Mouse (Mus musculus) midbrain, embryonic 15.5 days (tissue): ENCODE data around the gene Mesp1. TPM values are rescaled to one million over a fixed set of nuclear protein-coding genes. Genes with fewer than 3 reads are reported as not detected.

ENCODE experiments used
- ATAC-seq: fragments of 200-750 bp; cut with Nextera tagmentation; replicated peaks from 2 replicates; pipeline ENCODE4 v1.8.0; 2017; ENCODE audit warnings: moderate TSS enrichment
- H3K27ac ChIP-seq: fragments of 300-500 bp; sonication (generic); 2 replicates; pipeline ENCODE4 v1.5.1; 2015; ENCODE audit warnings: mild to moderate bottlenecking, inconsistent platforms
- H3K27me3 ChIP-seq: fragments of 300-500 bp; sonication (generic); replicated peaks from 2 replicates; pipeline ENCODE4 v1.6.1; 2015; ENCODE audit warnings: inconsistent platforms
- H3K36me3 ChIP-seq: fragments of 300-500 bp; sonication (generic); replicated peaks from 2 replicates; pipeline ENCODE4 v1.6.1; 2015; ENCODE audit warnings: inconsistent platforms
- H3K4me1 ChIP-seq: fragments of 300-500 bp; sonication (generic); 2 replicates; pipeline ENCODE4 v1.6.1; 2015; ENCODE audit warnings: inconsistent platforms
- H3K4me2 ChIP-seq: fragments of 300-500 bp; sonication (generic); 2 replicates; pipeline ENCODE4 v1.6.1; 2015; ENCODE audit warnings: inconsistent platforms, mild to moderate bottlenecking, moderate library complexity
- H3K4me3 ChIP-seq: fragments of 300-500 bp; sonication (generic); 2 replicates; pipeline ENCODE4 v1.5.1; 2015; ENCODE audit warnings: mild to moderate bottlenecking, inconsistent platforms
- H3K9ac ChIP-seq: fragments of 300-500 bp; sonication (generic); 2 replicates; pipeline ENCODE4 v1.6.1; 2015; ENCODE audit warnings: mild to moderate bottlenecking, inconsistent platforms
- H3K9me3 ChIP-seq: fragments of 300-500 bp; sonication (generic); 2 replicates; pipeline ENCODE4 v1.6.1; 2016; ENCODE audit warnings: inconsistent platforms
- WGBS: fragments of 180-500 bp; shearing (Covaris S2); methylation state at CpG from one replicate; pipeline ENCODE4 v1.1.7; 2015; ENCODE audit warnings: mixed read lengths; 5-methylcytosine and 5-hydroxymethylcytosine counted together
- polyA plus RNA-seq: library from polyadenylated mRNA; unstranded; fragments of >200 nt; fragmentation: Nextera tagmentation; extraction: Ambion mirVana; gene quantifications from 2 replicates; pipeline ENCODE4 v1.2.1, GENCODE M21; 2015

Gene Mesp1
- polyA plus RNA-seq: not detected in 2 replicates

- Histone ChIP-seq H3K27ac (no peak within 1 kb of the TSS), H3K36me3 (no peaks in the 10 kb centered on the region), H3K9ac (peak within 1 kb of the TSS; percentile 43), H3K4me1 (peaks cover 14% of the 10 kb centered on the region), H3K4me3 (peak within 1 kb of the TSS; percentile 51), H3K9me3 (no peaks in the 10 kb centered on the region), H3K27me3 (peaks cover 42% of the 10 kb centered on the region), H3K4me2 (peak within 1 kb of the TSS; percentile 87)
- ATAC-seq: no peak
- 80% methylated on average over 6 of the region's 6 CpGs for whole genome bisulfite sequencing
These were observed at the start of gene Mesp1 for GRCm38 (mm10) chr7:79793688-79794087. Gene Mesp1 (minus strand): TSS chr7:79793788.

- no peak overlapping the region for H3K4me2 ChIP-seq
- H3K9ac ChIP-seq: no peak overlapping the region
- no peak overlapping the region for H3K27ac ChIP-seq
- peaks cover under 1% of the 10 kb centered on the region; the same call in 1 of the 2 replicates for H3K27me3 ChIP-seq
- H3K36me3 ChIP-seq: no peaks in the 10 kb centered on the region
- no peak overlapping the region for H3K4me3 ChIP-seq
- WGBS: 76% methylated on average over 7 of the region's 7 CpGs
- H3K4me1 ChIP-seq: no peaks in the 10 kb centered on the region
- H3K9me3 ChIP-seq: no peaks in the 10 kb centered on the region
- no peak for ATAC-seq
These were observed 48.6 kb upstream of the Mesp1 start for GRCm38 (mm10) chr7:79842163-79842562.

- WGBS: 81% methylated on average over 2 of the region's 2 CpGs
- no peaks in the 10 kb centered on the region for H3K27me3 ChIP-seq
- ATAC-seq: no peak
These were observed 43.7 kb upstream of the Mesp1 start for GRCm38 (mm10) chr7:79837247-79837646.

GRCm38 (mm10) chr7:79835196-79835595 lies 41.6 kb upstream of the Mesp1 start:
- H3K36me3 ChIP-seq: no peaks in the 10 kb centered on the region
- H3K9ac ChIP-seq: no peak overlapping the region
- H3K27me3 ChIP-seq: no peaks in the 10 kb centered on the region
- H3K27ac ChIP-seq: no peak overlapping the region
- no peaks in the 10 kb centered on the region for H3K9me3 ChIP-seq
- no peaks in the 10 kb centered on the region for H3K4me1 ChIP-seq
- H3K4me3 ChIP-seq: no peak overlapping the region
- ATAC-seq: no peak
- no peak overlapping the region for H3K4me2 ChIP-seq
- 90% methylated on average over 6 of the region's 6 CpGs for WGBS

More at GRCm38 (mm10) chr7:79837247-79837646, 43.7 kb upstream of the Mesp1 start:
- Histone ChIP-seq H3K4me1 (no peaks in the 10 kb centered on the region), H3K27ac (no peak overlapping the region), H3K4me2 (no peak overlapping the region), H3K36me3 (no peaks in the 10 kb centered on the region), H3K4me3 (no peak overlapping the region), H3K9me3 (no peaks in the 10 kb centered on the region), H3K9ac (no peak overlapping the region)

GRCm38 (mm10) chr7:79832980-79833379 lies 39.4 kb upstream of the Mesp1 start:
- Histone ChIP-seq H3K27ac (no peak overlapping the region), H3K4me3 (no peak overlapping the region), H3K27me3 (no peaks in the 10 kb centered on the region), H3K4me2 (no peak overlapping the region), H3K9ac (no peak overlapping the region), H3K36me3 (no peaks in the 10 kb centered on the region), H3K4me1 (no peaks in the 10 kb centered on the region), H3K9me3 (no peaks in the 10 kb centered on the region)
- no peak for ATAC-seq

GRCm38 (mm10) chr7:79831585-79831984 lies 38.0 kb upstream of the Mesp1 start:
- ATAC-seq: no peak
- Histone ChIP-seq H3K27ac (no peak overlapping the region), H3K9me3 (no peaks in the 10 kb centered on the region), H3K4me2 (no peak overlapping the region), H3K36me3 (no peaks in the 10 kb centered on the region), H3K27me3 (no peaks in the 10 kb centered on the region), H3K4me1 (no peaks in the 10 kb centered on the region), H3K4me3 (no peak overlapping the region), H3K9ac (no peak overlapping the region)
- 84% methylated on average over 6 of the region's 6 CpGs for WGBS

GRCm38 (mm10) chr7:79831145-79831544 lies 37.6 kb upstream of the Mesp1 start:
- Histone ChIP-seq H3K4me1 (no peaks in the 10 kb centered on the region), H3K4me2 (no peak overlapping the region), H3K27me3 (no peaks in the 10 kb centered on the region), H3K36me3 (no peaks in the 10 kb centered on the region), H3K27ac (no peak overlapping the region), H3K9ac (no peak overlapping the region), H3K9me3 (no peaks in the 10 kb centered on the region), H3K4me3 (no peak overlapping the region)
- ATAC-seq: no peak
- 75% methylated on average over 6 of the region's 6 CpGs for WGBS

- no peak overlapping the region for H3K27ac ChIP-seq
- H3K4me1 ChIP-seq: no peaks in the 10 kb centered on the region
- H3K9ac ChIP-seq: no peak overlapping the region
- WGBS: 67% methylated on average over 3 of the region's 3 CpGs
- H3K36me3 ChIP-seq: no peaks in the 10 kb centered on the region
- H3K4me2 ChIP-seq: no peak overlapping the region
- no peaks in the 10 kb centered on the region for H3K27me3 ChIP-seq
- H3K4me3 ChIP-seq: no peak overlapping the region
- no peak for ATAC-seq
- H3K9me3 ChIP-seq: no peaks in the 10 kb centered on the region
These were observed 34.8 kb upstream of the Mesp1 start for GRCm38 (mm10) chr7:79828341-79828740.

GRCm38 (mm10) chr7:79822092-79822695 lies 28.6 kb upstream of the Mesp1 start:
- H3K27ac ChIP-seq: no peak overlapping the region
- no peak for ATAC-seq
- no peaks in the 10 kb centered on the region for H3K36me3 ChIP-seq
- no peak overlapping the region for H3K4me2 ChIP-seq
- H3K4me3 ChIP-seq: no peak overlapping the region
- H3K9ac ChIP-seq: no peak overlapping the region
- H3K27me3 ChIP-seq: no peaks in the 10 kb centered on the region
- H3K4me1 ChIP-seq: no peaks in the 10 kb centered on the region
- H3K9me3 ChIP-seq: no peaks in the 10 kb centered on the region
- WGBS: 86% methylated on average over 12 of the region's 12 CpGs

- Histone ChIP-seq H3K9ac (no peak overlapping the region), H3K4me3 (no peak overlapping the region), H3K36me3 (no peaks in the 10 kb centered on the region), H3K4me1 (no peaks in the 10 kb centered on the region), H3K27ac (no peak overlapping the region), H3K9me3 (no peaks in the 10 kb centered on the region), H3K4me2 (no peak overlapping the region), H3K27me3 (no peaks in the 10 kb centered on the region)
- WGBS: 48% methylated on average over 11 of the region's 11 CpGs
- ATAC-seq: no peak
These were observed 26.4 kb upstream of the Mesp1 start for GRCm38 (mm10) chr7:79819996-79820395.

GRCm38 (mm10) chr7:79819515-79819914 lies 25.9 kb upstream of the Mesp1 start:
- WGBS: 49% methylated on average over 4 of the region's 4 CpGs
- Histone ChIP-seq H3K27ac (no peak overlapping the region), H3K27me3 (no peaks in the 10 kb centered on the region), H3K4me3 (no peak overlapping the region), H3K4me2 (no peak overlapping the region), H3K9ac (no peak overlapping the region), H3K4me1 (no peaks in the 10 kb centered on the region), H3K36me3 (no peaks in the 10 kb centered on the region), H3K9me3 (no peaks in the 10 kb centered on the region)
- no peak for ATAC-seq

GRCm38 (mm10) chr7:79818321-79818720 lies 24.7 kb upstream of the Mesp1 start:
- Histone ChIP-seq H3K9ac (no peak overlapping the region), H3K4me1 (no peaks in the 10 kb centered on the region), H3K27ac (no peak overlapping the region), H3K4me2 (no peak overlapping the region), H3K27me3 (no peaks in the 10 kb centered on the region), H3K4me3 (no peak overlapping the region), H3K9me3 (no peaks in the 10 kb centered on the region), H3K36me3 (no peaks in the 10 kb centered on the region)
- WGBS: 5% methylated on average over 6 of the region's 6 CpGs
- ATAC-seq: no peak

- peaks cover 15% of the 10 kb centered on the region for H3K27me3 ChIP-seq
- H3K9ac ChIP-seq: no peak overlapping the region
- no peaks in the 10 kb centered on the region for H3K36me3 ChIP-seq
- no peak overlapping the region for H3K4me3 ChIP-seq
- H3K4me2 ChIP-seq: no peak overlapping the region
- WGBS: 90% methylated on average over 1 of the region's 1 CpGs
- no peak for ATAC-seq
- peaks cover 7% of the 10 kb centered on the region; the same call in 1 of the 2 replicates for H3K4me1 ChIP-seq
- H3K27ac ChIP-seq: no peak overlapping the region
- no peaks in the 10 kb centered on the region for H3K9me3 ChIP-seq
These were observed 19.8 kb upstream of the Mesp1 start for GRCm38 (mm10) chr7:79813409-79813808.
